Mouse (Mus musculus) layer of hippocampus, postnatal 10 days (tissue): ENCODE measurements at regions not wholly inside any gene's neighbourhood (a gene's known extent, or its start where the extent isn't known, plus 50 kb on each side); places are given as distances from the start of the nearest gene placed in this dataset.

Experiments
- DNase-seq, 2 experiments: peaks; one replicate each; pipeline ENCODE4 v3.0.0; 2021; ENCODE audit warnings: low spot score in 2 of 2

- peak in 1 of 2 experiments; percentile 8 for DNase-seq
These were observed 106.6 kb upstream of the Lipc start for GRCm38 (mm10) chr9:71058655-71059054.

- peak in 1 of 2 experiments; percentile 3 for DNase-seq
These were observed 104.8 kb upstream of the Lipc start for GRCm38 (mm10) chr9:71056836-71057235.

- DNase-seq = no peak
These were observed 91.9 kb upstream of the Lipc start for GRCm38 (mm10) chr9:71043899-71044298.

GRCm38 (mm10) chr9:71035286-71035685, 83.3 kb upstream of the Lipc start:
- DNase-seq = no peak

GRCm38 (mm10) chr9:71032156-71032555, 80.1 kb upstream of the Lipc start:
- no peak for DNase-seq

GRCm38 (mm10) chr9:71030203-71030921, 78.3 kb upstream of the Lipc start:
- no peak for DNase-seq

GRCm38 (mm10) chr9:71028102-71028501, 76.1 kb upstream of the Lipc start:
- no peak for DNase-seq

GRCm38 (mm10) chr9:71027626-71028025, 75.6 kb upstream of the Lipc start:
- no peak for DNase-seq

- DNase-seq = no peak
These were observed 73.2 kb upstream of the Lipc start for GRCm38 (mm10) chr9:71025196-71025595.

- DNase-seq = no peak
These were observed 66.2 kb upstream of the Lipc start for GRCm38 (mm10) chr9:71018206-71018605.

- no peak for DNase-seq
These were observed 65.6 kb upstream of the Lipc start for GRCm38 (mm10) chr9:71017396-71018179.

- no peak for DNase-seq
These were observed 63.9 kb upstream of the Lipc start for GRCm38 (mm10) chr9:71015942-71016341.

- DNase-seq = no peak
These were observed 63.4 kb upstream of the Lipc start for GRCm38 (mm10) chr9:71015400-71015799.

GRCm38 (mm10) chr9:71012399-71012798, 60.4 kb upstream of the Lipc start:
- DNase-seq = no peak

GRCm38 (mm10) chr9:71004631-71005030, 52.6 kb upstream of the Lipc start:
- no peak for DNase-seq
